Mouse (Mus musculus): ENCODE results near the gene Rnf180. TPM values are rescaled to one million over a fixed set of nuclear protein-coding genes. Genes with fewer than 3 reads are reported as not detected.

Gene Rnf180
- total and polyA plus RNA-seq, 3 experiments, result 0.23 to 0.84 TPM; not detected in 1

DNA sequence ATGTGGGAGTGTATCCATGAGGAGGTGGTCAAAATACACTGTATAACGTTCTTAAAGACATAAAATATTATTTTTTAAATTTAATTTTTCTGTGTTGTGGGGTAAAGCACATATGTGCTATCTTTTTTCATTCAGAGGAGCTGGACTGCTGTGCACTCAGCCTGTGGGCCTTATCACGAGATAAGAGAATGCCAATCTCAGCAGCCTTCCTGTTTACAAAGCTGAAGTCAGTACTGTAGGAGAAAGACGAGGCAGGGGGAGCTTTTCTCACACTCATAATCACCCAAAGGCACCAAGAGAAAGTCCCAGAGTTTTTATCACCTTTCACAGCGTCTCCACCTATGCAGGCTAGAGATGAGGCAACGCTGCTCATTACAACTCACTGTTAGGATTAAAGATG is 160.2 kb downstream of the Rnf180 start:
- H3K9ac ChIP-seq (ENCODE audit: control insufficient read depth, low read depth, low read length, poor library complexity, severe bottlenecking), result no peak overlapping the region
- no peaks in the 10 kb centered on the region for H3K9me3 ChIP-seq (replicated peaks; ENCODE audit: insufficient read depth, low read length)
- no peak overlapping the region for H3K4me3 ChIP-seq (ENCODE audit: control insufficient read depth in 1 of 2, insufficient read depth in 1 of 2, low read depth in 2 of 2, low read length in 2 of 2)
- no peaks in the 10 kb centered on the region for H3K27me3 ChIP-seq (ENCODE audit: control insufficient read depth in 1 of 2, insufficient read depth in 2 of 2, low read length in 2 of 2)
- no peak for TF ChIP-seq POLR2A (IDR thresholded peaks at IDR 0.05; ENCODE audit: control insufficient read depth in 1 of 2, insufficient read depth in 1 of 2, low read depth in 1 of 2, low read length in 2 of 2, poor library complexity in 1 of 2)
- TF ChIP-seq NELFE (IDR thresholded peaks at IDR 0.05; ENCODE audit: low read depth, low read length), result no peak
- peak; percentile 93 for TF ChIP-seq GATA1 (IDR thresholded peaks at IDR 0.05; ENCODE audit: low read depth, low read length)
- no peak for TF ChIP-seq MXI1 (IDR thresholded peaks at IDR 0.05; ENCODE audit: low read depth, low read length)
- TF ChIP-seq ZC3H11A (IDR thresholded peaks at IDR 0.05; ENCODE audit: low read depth, low read length), result no peak
- TF ChIP-seq EP300 (IDR thresholded peaks at IDR 0.05; ENCODE audit: low read depth in 1 of 2, low read length in 2 of 2), result peak; percentile 81 to 84
- peak; percentile 99 for TF ChIP-seq RCOR1 (IDR thresholded peaks at IDR 0.05; ENCODE audit: low read depth, low read length)
- TF ChIP-seq JUND (IDR thresholded peaks at IDR 0.05; ENCODE audit: low read depth, low read length), result no peak
- no peak for TF ChIP-seq GABPA (IDR thresholded peaks at IDR 0.05; ENCODE audit: low read depth, low read length)
- no peak for TF ChIP-seq RAD21 (IDR thresholded peaks at IDR 0.05; ENCODE audit: low read depth, low read length)
- no peak for TF ChIP-seq CTCF (IDR thresholded peaks at IDR 0.05 in 2 of 3, conservative IDR thresholded peaks at IDR 0.05 in 1 of 3; ENCODE audit: control insufficient read depth in 1 of 3, insufficient read depth in 1 of 3, low read depth in 2 of 3, low read length in 3 of 3, poor library complexity in 1 of 3, severe bottlenecking in 1 of 3)
- TF ChIP-seq TCF12 (IDR thresholded peaks at IDR 0.05; ENCODE audit: low read depth, low read length), result peak; percentile 87
- TF ChIP-seq POLR2AphosphoS2 (IDR thresholded peaks at IDR 0.05; ENCODE audit: low read length), result no peak
- no peak for TF ChIP-seq MAZ (IDR thresholded peaks at IDR 0.05; ENCODE audit: low read depth, low read length)
- no peak for TF ChIP-seq E2F4 (IDR thresholded peaks at IDR 0.05; ENCODE audit: borderline replicate concordance, low read depth, low read length)
- peak; percentile 57; the same call in 1 of the 2 replicates for TF ChIP-seq BHLHE40 (IDR thresholded peaks at IDR 0.05; ENCODE audit: borderline replicate concordance, low read depth, low read length)
- TF ChIP-seq TBP (IDR thresholded peaks at IDR 0.05; ENCODE audit: low read depth, low read length), result no peak
- TF ChIP-seq POLR2AphosphoS5 (IDR thresholded peaks at IDR 0.05; ENCODE audit: borderline replicate concordance, low read depth, low read length), result no peak
- peak; percentile 61; the same call in 1 of the 2 replicates for TF ChIP-seq ETS1 (IDR thresholded peaks at IDR 0.05; ENCODE audit: low read depth, low read length)
- no peak for TF ChIP-seq MYB (IDR thresholded peaks at IDR 0.05; ENCODE audit: low read depth, low read length)
- TF ChIP-seq TAL1 (IDR thresholded peaks at IDR 0.05; ENCODE audit: low read length), result peak; percentile 37; the same call in 1 of the 2 replicates
- TF ChIP-seq KAT2A (conservative IDR thresholded peaks at IDR 0.05; ENCODE audit: low read depth, low read length), result no peak
- peak; percentile 60 for DNase-seq (ENCODE audit: low read depth, low spot score)
- H3K27ac ChIP-seq (ENCODE audit: control insufficient read depth, low read depth, low read length), result no peak overlapping the region
- H3K36me3 ChIP-seq (ENCODE audit: control insufficient read depth in 1 of 2, insufficient read depth in 2 of 2, low read length in 2 of 2), result peaks cover 0 to 10% of the 10 kb centered on the region in 2 experiments; a peak in 2 of 4 replicates
- no peaks in the 10 kb centered on the region for H3K79me2 ChIP-seq (ENCODE audit: control insufficient read depth, insufficient read depth, low read length, poor library complexity)
- H3K4me1 ChIP-seq (ENCODE audit: control insufficient read depth in 1 of 2, insufficient read depth in 2 of 2, low read length in 2 of 2), result peaks cover 4 to 9% of the 10 kb centered on the region in 2 experiments; a peak in 3 of 4 replicates

DNA sequence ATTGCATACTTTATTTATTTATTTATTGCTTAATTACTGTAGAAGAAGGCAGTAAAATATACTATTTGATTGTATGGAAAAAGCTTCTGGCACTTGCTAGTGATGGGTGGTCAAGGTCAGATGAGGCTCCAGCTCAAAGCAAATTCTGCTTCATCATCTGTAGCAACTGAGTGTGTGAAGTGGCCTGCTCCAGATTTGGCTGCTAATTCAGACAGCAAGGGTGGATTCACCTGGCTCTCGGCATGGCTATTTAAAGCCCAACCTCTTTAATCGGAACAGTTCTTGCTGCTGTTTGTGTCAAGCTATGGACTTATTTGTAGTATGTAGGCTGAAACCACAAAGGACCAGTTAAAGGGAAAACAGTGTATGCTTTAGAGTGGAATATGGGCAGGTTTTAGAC is 161.8 kb downstream of the Rnf180 start:
- DNase-seq (ENCODE audit: low read depth, low spot score), result no peak
- TF ChIP-seq MYB (IDR thresholded peaks at IDR 0.05; ENCODE audit: low read depth, low read length) (no peak), CHD2 (IDR thresholded peaks at IDR 0.05; ENCODE audit: low read length) (no peak), ELF1 (IDR thresholded peaks at IDR 0.05; ENCODE audit: low read depth, low read length) (no peak), GATA1 (IDR thresholded peaks at IDR 0.05; ENCODE audit: low read depth, low read length) (no peak), MEF2A (IDR thresholded peaks at IDR 0.05; ENCODE audit: extremely low read depth, insufficient replicate concordance, low read depth, low read length, poor library complexity, severe bottlenecking) (no peak)
- Histone ChIP-seq H3K36me3 (ENCODE audit: control insufficient read depth in 1 of 2, insufficient read depth in 2 of 2, low read length in 2 of 2) (peaks cover 0 to 7% of the 10 kb centered on the region in 2 experiments; a peak in 2 of 4 replicates), H3K27ac (ENCODE audit: control insufficient read depth, low read depth, low read length) (no peak overlapping the region), H3K9ac (ENCODE audit: control insufficient read depth, low read depth, low read length, poor library complexity, severe bottlenecking) (no peak overlapping the region), H3K4me3 (ENCODE audit: control insufficient read depth in 1 of 2, insufficient read depth in 1 of 2, low read depth in 2 of 2, low read length in 2 of 2) (no peak overlapping the region), H3K4me1 (ENCODE audit: control insufficient read depth in 1 of 2, insufficient read depth in 2 of 2, low read length in 2 of 2) (peaks cover 4 to 5% of the 10 kb centered on the region in 2 experiments; a peak in 3 of 4 replicates), H3K9me3 (replicated peaks; ENCODE audit: insufficient read depth, low read length) (no peaks in the 10 kb centered on the region), H3K79me2 (ENCODE audit: control insufficient read depth, insufficient read depth, low read length, poor library complexity) (no peaks in the 10 kb centered on the region), H3K27me3 (ENCODE audit: control insufficient read depth in 1 of 2, insufficient read depth in 2 of 2, low read length in 2 of 2) (no peaks in the 10 kb centered on the region)

Measured in MEL (cell line).